Mouse (Mus musculus): ENCODE measurements at regions not wholly inside any gene's neighbourhood (a gene's known extent, or its start where the extent isn't known, plus 50 kb on each side); places are given as distances from the start of the nearest gene placed in this dataset.

GRCm38 (mm10) chrX:142535540-142535939, 145.2 kb upstream of the Acsl4 start:
- Histone ChIP-seq H3K4me1 (ENCODE audit: control insufficient read depth in 2 of 2, insufficient read depth in 2 of 2, low read length in 2 of 2, poor library complexity in 1 of 2) (no peaks in the 10 kb centered on the region), H3K4me3 (ENCODE audit: insufficient read depth in 1 of 2, low read depth in 1 of 2, low read length in 2 of 2, poor library complexity in 1 of 2, severe bottlenecking in 1 of 2) (no peak overlapping the region), H3K9ac (ENCODE audit: insufficient read depth, low read depth, low read length, poor library complexity, severe bottlenecking) (no peak overlapping the region), H3K9me3 (ENCODE audit: control insufficient read depth, insufficient read depth, low read depth, low read length) (no peaks in the 10 kb centered on the region), H3K36me3 (ENCODE audit: control insufficient read depth, insufficient read depth, low read length, poor library complexity, severe bottlenecking) (no peaks in the 10 kb centered on the region), H3K27ac (ENCODE audit: insufficient read depth, low read depth, low read length, poor library complexity, severe bottlenecking) (no peak overlapping the region)
- no peak for DNase-seq (ENCODE audit: low read depth, low spot score)
- in situ Hi-C loops (cut with MboI; ENCODE audit: low sequenced_read_pairs in 2 of 2, unreplicated experiment in 2 of 2), result loop anchor here in 1 of 2 experiments (10.0 kb wide), 1 partner anchor 161 kb away; no protein-coding TSS in a partner anchor
- TF ChIP-seq HCFC1 (IDR thresholded peaks at IDR 0.05; ENCODE audit: borderline replicate concordance, insufficient read depth, low read length), result no peak

GRCm38 (mm10) chrX:142535954-142536353, 145.3 kb upstream of the Tmem164 start:
- DNase-seq (ENCODE audit: low read depth, low spot score), result no peak
- no peaks in the 10 kb centered on the region for H3K9me3 ChIP-seq (ENCODE audit: control insufficient read depth, insufficient read depth, low read depth, low read length)
- H3K4me3 ChIP-seq (ENCODE audit: insufficient read depth in 1 of 2, low read depth in 1 of 2, low read length in 2 of 2, poor library complexity in 1 of 2, severe bottlenecking in 1 of 2), result no peak overlapping the region
- no peaks in the 10 kb centered on the region for H3K36me3 ChIP-seq (ENCODE audit: control insufficient read depth, insufficient read depth, low read length, poor library complexity, severe bottlenecking)
- H3K27ac ChIP-seq (ENCODE audit: insufficient read depth, low read depth, low read length, poor library complexity, severe bottlenecking), result no peak overlapping the region
- no peaks in the 10 kb centered on the region for H3K4me1 ChIP-seq (ENCODE audit: control insufficient read depth in 2 of 2, insufficient read depth in 2 of 2, low read length in 2 of 2, poor library complexity in 1 of 2)
- H3K9ac ChIP-seq (ENCODE audit: insufficient read depth, low read depth, low read length, poor library complexity, severe bottlenecking), result no peak overlapping the region
- no peak for TF ChIP-seq ZNF384 (IDR thresholded peaks at IDR 0.05; ENCODE audit: low read depth, low read length)
- TF ChIP-seq ZC3H11A (IDR thresholded peaks at IDR 0.05; ENCODE audit: borderline replicate concordance, low read depth, low read length), result no peak
- TF ChIP-seq HCFC1 (IDR thresholded peaks at IDR 0.05; ENCODE audit: borderline replicate concordance, insufficient read depth, low read length), result no peak
- TF ChIP-seq MAFK (IDR thresholded peaks at IDR 0.05; ENCODE audit: insufficient read depth, low read depth, low read length), result no peak
- TF ChIP-seq CHD2 (IDR thresholded peaks at IDR 0.05; ENCODE audit: low read depth, low read length), result no peak
- in situ Hi-C loops (cut with MboI; ENCODE audit: low sequenced_read_pairs in 2 of 2, unreplicated experiment in 2 of 2), result loop anchor here in 1 of 2 experiments (10.0 kb wide), 1 partner anchor 161 kb away; no protein-coding TSS in a partner anchor

GRCm38 (mm10) chrX:142537259-142537963, 143.8 kb upstream of the Tmem164 start:
- in situ Hi-C loops (cut with MboI; ENCODE audit: low sequenced_read_pairs in 2 of 2, unreplicated experiment in 2 of 2), result loop anchor here in 1 of 2 experiments (10.0 kb wide), 1 partner anchor 163 kb away; no protein-coding TSS in a partner anchor
- H3K4me3 ChIP-seq (ENCODE audit: insufficient read depth in 1 of 2, low read depth in 1 of 2, low read length in 2 of 2, poor library complexity in 1 of 2, severe bottlenecking in 1 of 2), result no peak overlapping the region
- no peak overlapping the region for H3K27ac ChIP-seq (ENCODE audit: insufficient read depth, low read depth, low read length, poor library complexity, severe bottlenecking)
- no peaks in the 10 kb centered on the region for H3K4me1 ChIP-seq (ENCODE audit: control insufficient read depth in 2 of 2, insufficient read depth in 2 of 2, low read length in 2 of 2, poor library complexity in 1 of 2)
- TF ChIP-seq ZNF384 (IDR thresholded peaks at IDR 0.05; ENCODE audit: low read depth, low read length), result no peak
- TF ChIP-seq HCFC1 (IDR thresholded peaks at IDR 0.05; ENCODE audit: borderline replicate concordance, insufficient read depth, low read length), result no peak
- no peak for TF ChIP-seq ZC3H11A (IDR thresholded peaks at IDR 0.05; ENCODE audit: borderline replicate concordance, low read depth, low read length)
- TF ChIP-seq MAFK (IDR thresholded peaks at IDR 0.05; ENCODE audit: insufficient read depth, low read depth, low read length), result no peak
- TF ChIP-seq CHD2 (IDR thresholded peaks at IDR 0.05; ENCODE audit: low read depth, low read length), result no peak
- H3K9ac ChIP-seq (ENCODE audit: insufficient read depth, low read depth, low read length, poor library complexity, severe bottlenecking), result no peak overlapping the region
- H3K9me3 ChIP-seq (ENCODE audit: control insufficient read depth, insufficient read depth, low read depth, low read length), result no peaks in the 10 kb centered on the region
- DNase-seq (ENCODE audit: low read depth, low spot score), result no peak
- H3K36me3 ChIP-seq (ENCODE audit: control insufficient read depth, insufficient read depth, low read length, poor library complexity, severe bottlenecking), result no peaks in the 10 kb centered on the region

GRCm38 (mm10) chrX:142540264-142540663, 140.9 kb upstream of the Tmem164 start:
- in situ Hi-C loops (cut with MboI; ENCODE audit: low sequenced_read_pairs in 2 of 2, unreplicated experiment in 2 of 2), result no loop called here
- TF ChIP-seq ZC3H11A (IDR thresholded peaks at IDR 0.05; ENCODE audit: borderline replicate concordance, low read depth, low read length) (peak; percentile 33; the same call in 1 of the 2 replicates), CHD2 (IDR thresholded peaks at IDR 0.05; ENCODE audit: low read depth, low read length) (no peak)
- Histone ChIP-seq H3K9me3 (ENCODE audit: control insufficient read depth, insufficient read depth, low read depth, low read length) (no peaks in the 10 kb centered on the region), H3K36me3 (ENCODE audit: control insufficient read depth, insufficient read depth, low read length, poor library complexity, severe bottlenecking) (no peaks in the 10 kb centered on the region), H3K4me3 (ENCODE audit: insufficient read depth in 1 of 2, low read depth in 1 of 2, low read length in 2 of 2, poor library complexity in 1 of 2, severe bottlenecking in 1 of 2) (no peak overlapping the region), H3K9ac (ENCODE audit: insufficient read depth, low read depth, low read length, poor library complexity, severe bottlenecking) (no peak overlapping the region), H3K4me1 (ENCODE audit: control insufficient read depth in 2 of 2, insufficient read depth in 2 of 2, low read length in 2 of 2, poor library complexity in 1 of 2) (no peaks in the 10 kb centered on the region), H3K27ac (ENCODE audit: insufficient read depth, low read depth, low read length, poor library complexity, severe bottlenecking) (no peak overlapping the region)
- no peak for DNase-seq (ENCODE audit: low read depth, low spot score)

DNA sequence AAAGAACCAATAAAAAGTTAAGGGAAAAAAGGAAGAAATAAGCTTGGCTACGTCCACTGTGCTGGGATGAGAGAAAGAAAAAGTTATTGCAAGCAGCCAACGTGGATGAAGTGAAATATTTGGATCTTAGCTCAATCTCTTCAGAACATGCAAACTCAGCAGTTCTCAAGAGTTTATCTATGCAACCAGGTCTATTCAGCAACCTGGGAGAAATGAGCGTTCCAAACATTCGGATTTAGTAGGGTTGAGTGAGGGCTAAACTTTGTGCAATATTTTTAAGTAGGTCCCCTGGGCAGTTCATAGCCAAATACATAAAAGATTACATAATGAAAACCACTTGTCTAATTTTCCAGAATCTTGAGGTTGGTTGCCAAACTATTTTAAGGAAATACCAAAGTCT, 129.0 kb upstream of the Tmem164 start:
- no peak for DNase-seq (ENCODE audit: low read depth, low spot score)
- in situ Hi-C loops (cut with MboI; ENCODE audit: low sequenced_read_pairs in 2 of 2, unreplicated experiment in 2 of 2), result loop anchor here in 1 of 2 experiments (25.0 kb wide), 1 partner anchor 510 kb away; no protein-coding TSS in a partner anchor
- Histone ChIP-seq H3K36me3 (ENCODE audit: control insufficient read depth, insufficient read depth, low read length, poor library complexity, severe bottlenecking) (no peaks in the 10 kb centered on the region), H3K9me3 (ENCODE audit: control insufficient read depth, insufficient read depth, low read depth, low read length) (no peaks in the 10 kb centered on the region), H3K27ac (ENCODE audit: insufficient read depth, low read depth, low read length, poor library complexity, severe bottlenecking) (no peak overlapping the region), H3K4me3 (ENCODE audit: insufficient read depth in 1 of 2, low read depth in 1 of 2, low read length in 2 of 2, poor library complexity in 1 of 2, severe bottlenecking in 1 of 2) (no peak overlapping the region), H3K9ac (ENCODE audit: insufficient read depth, low read depth, low read length, poor library complexity, severe bottlenecking) (no peak overlapping the region), H3K4me1 (ENCODE audit: control insufficient read depth in 2 of 2, insufficient read depth in 2 of 2, low read length in 2 of 2, poor library complexity in 1 of 2) (no peaks in the 10 kb centered on the region)
- TF ChIP-seq CHD2 (IDR thresholded peaks at IDR 0.05; ENCODE audit: low read depth, low read length) (no peak), MAFK (IDR thresholded peaks at IDR 0.05; ENCODE audit: insufficient read depth, low read depth, low read length) (0 out of 2 replicates have a peak, but pooled peaks have one; percentile 24)
